Mouse (Mus musculus) midbrain, embryonic 16.5 days (tissue): ENCODE data around the gene Trip10. TPM values are rescaled to one million over a fixed set of nuclear protein-coding genes. Genes with fewer than 3 reads are reported as not detected.

Experiments used
- ATAC-seq: fragments of 200-750 bp; cut with Nextera tagmentation; 2 replicates; pipeline ENCODE4 v1.8.0; 2017; ENCODE audit warnings: moderate TSS enrichment
- H3K27ac ChIP-seq: fragments of 300-500 bp; sonication (generic); 2 replicates; pipeline ENCODE4 v1.5.1; 2014; ENCODE audit warnings: mild to moderate bottlenecking, low read length, mixed read lengths
- H3K27me3 ChIP-seq: fragments of 300-500 bp; sonication (generic); 2 replicates; pipeline ENCODE4 v1.6.1; 2014; ENCODE audit warnings: low read depth, low read length, mixed read lengths; ENCODE audit not compliant: control insufficient read depth, insufficient read depth
- H3K36me3 ChIP-seq: fragments of 300-500 bp; sonication (generic); 2 replicates; pipeline ENCODE4 v1.6.1; 2014; ENCODE audit warnings: mild to moderate bottlenecking, low read length, moderate library complexity, mixed read lengths; ENCODE audit not compliant: control insufficient read depth, insufficient read depth
- H3K4me1 ChIP-seq: fragments of 300-500 bp; sonication (generic); 2 replicates; pipeline ENCODE4 v1.6.1; 2014; ENCODE audit warnings: mild to moderate bottlenecking, low read length, mixed read lengths; ENCODE audit not compliant: control insufficient read depth, insufficient read depth
- H3K4me2 ChIP-seq: fragments of 300-500 bp; sonication (generic); 2 replicates; pipeline ENCODE4 v1.6.1; 2014; ENCODE audit warnings: mild to moderate bottlenecking, low read length, mixed read lengths
- H3K4me3 ChIP-seq: fragments of 300-500 bp; sonication (generic); 2 replicates; pipeline ENCODE4 v1.5.1; 2014; ENCODE audit warnings: low read depth, mild to moderate bottlenecking, low read length, moderate library complexity, mixed read lengths
- H3K9ac ChIP-seq: fragments of 300-500 bp; sonication (generic); 2 replicates; pipeline ENCODE4 v1.6.1; 2014; ENCODE audit warnings: low read depth, low read length, mixed read lengths
- H3K9me3 ChIP-seq: fragments of 300-500 bp; sonication (generic); replicated peaks from 2 replicates; pipeline ENCODE4 v1.6.1; 2014; ENCODE audit warnings: mild to moderate bottlenecking, low read length, mixed read lengths; ENCODE audit not compliant: control insufficient read depth, poor library complexity, severe bottlenecking
- WGBS: fragments of 180-500 bp; shearing (Covaris S2); extraction: QIAGEN DNeasy Blood & Tissue Kit; methylation state at CpG from one replicate; pipeline ENCODE4 v1.1.7; 2014; 5-methylcytosine and 5-hydroxymethylcytosine counted together
- polyA plus RNA-seq: library from polyadenylated mRNA; unstranded; fragments of >200 nt; fragmentation: Nextera tagmentation; extraction: Ambion mirVana; gene quantifications from 2 replicates; pipeline ENCODE4 v1.2.1, GENCODE M21; 2015

The Trip10 gene
- polyA plus RNA-seq, 1 experiment from 2014 or later = 9.2 TPM

DNA sequence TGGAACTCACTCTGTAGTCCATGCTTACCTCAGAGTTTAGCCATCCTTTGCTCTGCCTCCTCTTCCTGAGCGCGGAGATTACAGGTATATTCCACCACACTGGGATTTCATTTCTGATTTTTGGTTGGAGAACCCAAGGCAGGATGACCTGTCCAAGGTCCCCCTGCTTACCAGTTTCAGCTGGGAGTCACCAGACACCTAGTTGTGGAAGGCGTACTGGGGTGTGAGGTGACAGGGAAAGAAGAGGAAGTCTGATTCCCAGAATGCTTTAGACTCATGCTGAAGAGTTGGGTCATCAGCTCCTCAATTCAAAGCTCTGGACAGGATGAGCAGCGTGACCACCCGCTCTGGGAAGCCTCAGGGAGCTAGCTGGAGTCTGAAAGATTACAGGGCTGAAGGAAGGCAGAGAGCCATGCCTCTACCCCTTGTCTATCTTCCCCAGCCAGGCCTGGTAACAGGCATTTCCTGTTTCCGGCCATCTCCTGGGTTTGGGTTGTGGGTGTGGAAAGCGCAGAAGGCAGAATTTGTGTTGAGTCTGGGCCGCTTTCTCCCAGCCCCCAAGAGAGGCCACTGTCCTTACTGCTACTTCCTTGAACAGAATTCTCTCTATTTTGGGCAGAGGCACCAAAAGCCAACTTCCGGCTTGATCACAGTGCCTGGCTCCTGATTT lies 40.9 kb downstream of the Trip10 start:
- no peak overlapping the region for H3K4me3 ChIP-seq
- no peak overlapping the region for H3K27ac ChIP-seq
- H3K4me1 ChIP-seq = no peaks in the 10 kb centered on the region
- no peaks in the 10 kb centered on the region for H3K36me3 ChIP-seq
- H3K9ac ChIP-seq = no peak overlapping the region
- WGBS = 87% methylated on average over 9 of the region's 9 CpGs
- no peaks in the 10 kb centered on the region for H3K27me3 ChIP-seq
- H3K9me3 ChIP-seq = no peaks in the 10 kb centered on the region
- H3K4me2 ChIP-seq = no peak overlapping the region
- no peak for ATAC-seq

DNA sequence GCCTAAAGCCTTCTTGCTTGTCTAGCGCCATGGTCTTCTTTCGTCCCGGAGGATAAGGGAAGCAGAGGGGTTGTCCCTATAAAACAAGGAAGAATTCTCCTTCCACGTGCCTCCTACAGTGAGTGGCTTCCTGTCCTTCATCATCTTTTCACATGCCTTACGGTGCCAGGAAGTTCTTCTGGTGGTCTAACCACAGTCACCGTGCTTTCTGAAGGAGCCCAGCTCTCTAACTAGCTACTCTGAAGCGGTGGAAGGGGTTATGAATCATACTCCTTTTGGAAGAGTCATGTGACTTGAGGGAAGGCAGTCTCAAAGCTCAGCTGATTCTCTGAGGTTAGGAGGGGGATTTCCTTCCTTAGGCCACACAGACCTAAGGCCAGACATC lies 41.4 kb downstream of the Trip10 start:
- Histone ChIP-seq H3K4me2 (no peak overlapping the region), H3K4me3 (no peak overlapping the region), H3K9me3 (no peaks in the 10 kb centered on the region), H3K4me1 (no peaks in the 10 kb centered on the region), H3K27me3 (no peaks in the 10 kb centered on the region), H3K27ac (no peak overlapping the region), H3K9ac (no peak overlapping the region), H3K36me3 (no peaks in the 10 kb centered on the region)
- 91% methylated on average over 7 of the region's 7 CpGs for WGBS
- no peak for ATAC-seq

DNA sequence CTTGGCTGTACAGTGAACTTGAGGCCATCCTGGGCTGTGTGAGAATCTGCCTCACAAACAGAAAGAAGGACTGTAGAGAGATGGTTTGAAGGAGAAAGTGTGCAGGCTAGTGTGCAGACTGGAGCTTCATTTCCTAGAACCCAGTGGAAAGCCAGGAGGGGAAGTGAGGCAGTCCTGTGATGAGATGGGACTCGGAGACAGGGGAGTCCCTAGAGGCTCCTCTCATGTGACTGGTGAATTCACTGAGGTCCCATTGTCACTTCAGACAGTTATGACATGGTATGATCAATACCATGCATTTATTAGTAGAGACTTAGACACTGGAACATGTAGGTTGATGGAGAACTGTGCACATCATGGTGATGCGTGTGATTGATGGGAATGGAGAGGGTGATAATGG lies 43.0 kb downstream of the Trip10 start:
- Histone ChIP-seq H3K27me3 (no peaks in the 10 kb centered on the region), H3K4me1 (no peaks in the 10 kb centered on the region), H3K27ac (no peak overlapping the region), H3K36me3 (no peaks in the 10 kb centered on the region), H3K4me2 (no peak overlapping the region), H3K9ac (no peak overlapping the region), H3K4me3 (no peak overlapping the region), H3K9me3 (no peaks in the 10 kb centered on the region)
- ATAC-seq = no peak
- WGBS = 93% methylated on average over 2 of the region's 2 CpGs

DNA sequence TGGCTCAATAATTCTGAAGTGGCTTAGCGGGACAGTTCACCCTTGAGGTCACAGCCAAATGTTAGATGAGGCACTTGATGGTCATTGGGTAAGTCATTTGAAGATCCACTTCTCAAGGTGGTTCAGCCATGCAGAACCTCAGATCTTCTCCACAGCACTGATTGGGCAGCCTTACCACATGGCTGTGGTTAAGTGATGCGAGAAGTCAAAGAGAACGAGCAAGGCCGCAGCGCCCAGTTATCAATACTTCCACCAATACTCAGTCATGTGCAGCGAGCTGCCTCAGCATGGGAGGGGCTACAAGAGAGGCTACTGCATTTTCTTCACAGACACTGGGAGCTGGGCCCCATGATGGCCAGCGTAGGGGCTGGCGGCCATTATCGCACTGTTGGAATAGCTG lies 43.7 kb downstream of the Trip10 start:
- no peak overlapping the region for H3K9ac ChIP-seq
- H3K9me3 ChIP-seq = no peaks in the 10 kb centered on the region
- no peaks in the 10 kb centered on the region for H3K36me3 ChIP-seq
- H3K27me3 ChIP-seq = no peaks in the 10 kb centered on the region
- WGBS = 94% methylated on average over 9 of the region's 9 CpGs
- ATAC-seq = no peak
- no peak overlapping the region for H3K27ac ChIP-seq
- H3K4me2 ChIP-seq = no peak overlapping the region
- H3K4me3 ChIP-seq = no peak overlapping the region
- no peaks in the 10 kb centered on the region for H3K4me1 ChIP-seq

DNA sequence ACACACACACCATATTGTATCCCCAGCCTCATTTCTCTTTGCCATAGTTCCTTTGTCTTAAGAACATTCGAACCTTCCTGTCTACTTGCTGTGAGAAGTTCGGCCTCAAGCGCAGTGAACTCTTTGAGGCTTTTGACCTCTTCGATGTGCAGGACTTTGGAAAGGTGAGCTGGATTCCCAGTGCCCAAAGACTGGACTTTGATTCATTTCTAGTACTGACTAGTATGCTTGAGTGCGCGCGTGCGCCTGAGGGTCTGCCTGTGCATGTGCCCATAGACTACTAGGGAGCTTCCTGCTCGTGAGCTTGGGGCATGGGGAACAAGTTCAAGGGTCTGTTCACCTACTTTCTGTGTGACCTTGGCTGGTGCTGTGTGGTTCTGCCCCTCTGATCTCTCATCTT lies 46.7 kb downstream of the Trip10 start:
- Histone ChIP-seq H3K4me3 (no peak overlapping the region), H3K4me2 (no peak overlapping the region), H3K4me1 (no peaks in the 10 kb centered on the region), H3K27me3 (no peaks in the 10 kb centered on the region), H3K9ac (no peak overlapping the region), H3K9me3 (no peaks in the 10 kb centered on the region), H3K36me3 (no peaks in the 10 kb centered on the region), H3K27ac (no peak overlapping the region)
- WGBS = 92% methylated on average over 9 of the region's 9 CpGs
- ATAC-seq = no peak

DNA sequence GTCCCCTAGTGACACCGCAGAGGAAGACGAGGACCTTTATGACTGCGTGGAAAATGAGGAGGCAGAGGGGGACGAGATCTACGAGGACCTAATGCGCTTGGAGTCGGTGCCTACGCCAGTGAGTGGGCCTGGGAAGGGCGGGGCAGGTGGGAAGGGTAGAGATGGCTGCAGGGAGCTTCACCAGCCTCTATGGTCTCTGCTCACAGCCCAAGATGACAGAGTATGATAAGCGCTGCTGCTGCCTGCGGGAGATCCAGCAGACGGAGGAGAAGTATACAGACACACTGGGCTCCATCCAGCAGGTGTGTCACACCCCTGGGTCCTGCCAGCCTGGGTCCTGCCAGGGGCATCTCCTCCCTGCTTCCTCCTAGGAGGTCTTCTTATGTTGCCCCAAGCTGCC lies 47.8 kb downstream of the Trip10 start:
- Histone ChIP-seq H3K4me3 (no peak overlapping the region), H3K27ac (no peak overlapping the region), H3K9ac (no peak overlapping the region), H3K9me3 (no peaks in the 10 kb centered on the region), H3K4me1 (no peaks in the 10 kb centered on the region), H3K36me3 (no peaks in the 10 kb centered on the region), H3K4me2 (no peak overlapping the region), H3K27me3 (no peaks in the 10 kb centered on the region)
- 89% methylated on average over 12 of the region's 12 CpGs for whole genome bisulfite sequencing
- no peak for ATAC-seq

DNA sequence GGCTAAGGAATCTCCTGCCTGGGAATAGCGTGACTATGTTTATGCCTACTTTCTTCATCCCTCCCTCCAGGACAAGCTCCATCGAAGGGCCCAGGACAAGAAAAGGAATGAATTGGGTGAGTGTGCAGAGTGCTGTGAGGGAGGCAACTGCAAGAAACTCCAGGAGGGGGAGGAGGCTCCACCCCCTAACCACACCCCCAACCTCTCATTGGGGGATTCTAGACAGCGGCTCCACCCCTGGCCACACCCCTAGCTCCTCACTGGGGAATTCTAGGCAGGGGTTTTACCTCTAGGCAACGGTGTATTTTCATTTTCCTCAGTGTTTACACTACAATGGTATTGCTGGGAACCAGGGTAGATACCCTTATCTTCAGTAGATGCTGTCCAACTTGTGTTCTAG lies 56.3 kb downstream of the Trip10 start:
- Histone ChIP-seq H3K4me2 (no peak overlapping the region), H3K9me3 (no peaks in the 10 kb centered on the region), H3K27ac (no peak overlapping the region), H3K36me3 (no peaks in the 10 kb centered on the region), H3K9ac (no peak overlapping the region), H3K4me3 (no peak overlapping the region), H3K27me3 (no peaks in the 10 kb centered on the region), H3K4me1 (no peaks in the 10 kb centered on the region)
- 71% methylated on average over 4 of the region's 4 CpGs for WGBS
- no peak for ATAC-seq

DNA sequence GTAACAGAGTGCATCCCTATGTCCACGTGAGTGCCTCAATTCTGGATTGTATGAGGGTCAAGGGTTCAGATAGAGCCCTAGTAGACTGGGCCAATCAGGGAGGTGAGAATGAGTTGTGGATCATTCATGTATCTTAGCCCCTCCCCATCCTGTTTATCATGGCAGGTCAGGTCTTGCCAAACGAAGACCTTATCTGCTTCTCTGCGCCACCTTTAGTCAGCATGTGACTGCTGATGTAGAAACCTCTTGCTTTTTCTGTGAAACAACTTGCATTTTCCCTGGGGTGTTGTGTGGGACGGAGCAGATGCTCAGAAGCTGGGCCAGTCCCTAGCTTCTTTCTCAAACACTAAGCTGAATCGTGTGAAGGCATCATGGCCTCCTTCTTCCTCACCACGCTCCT lies 57.8 kb downstream of the Trip10 start:
- ATAC-seq = no peak
- H3K36me3 ChIP-seq = no peaks in the 10 kb centered on the region
- H3K4me1 ChIP-seq = no peaks in the 10 kb centered on the region
- H3K9ac ChIP-seq = no peak overlapping the region
- no peak overlapping the region for H3K4me2 ChIP-seq
- H3K27me3 ChIP-seq = no peaks in the 10 kb centered on the region
- no peaks in the 10 kb centered on the region for H3K9me3 ChIP-seq
- no peak overlapping the region for H3K27ac ChIP-seq
- 87% methylated on average over 6 of the region's 6 CpGs for WGBS
- H3K4me3 ChIP-seq = no peak overlapping the region

DNA sequence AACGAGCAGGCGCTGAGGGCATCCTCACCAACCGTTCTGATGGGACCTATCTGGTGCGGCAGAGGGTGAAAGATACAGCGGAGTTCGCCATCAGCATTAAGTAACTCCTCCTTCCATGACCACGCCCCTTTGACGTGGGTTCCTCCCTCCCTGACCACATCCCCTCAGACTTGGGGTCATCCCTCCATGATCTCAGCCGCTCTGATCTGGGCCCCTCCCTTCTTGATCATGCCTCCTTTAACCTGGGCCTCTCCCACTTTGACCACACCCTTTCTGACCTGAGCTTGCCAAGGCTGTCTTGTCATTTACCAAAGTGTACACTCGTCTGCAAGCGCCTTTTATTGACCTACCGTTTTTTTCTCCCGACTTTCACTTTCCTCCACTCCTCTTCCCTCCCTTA lies 62.5 kb downstream of the Trip10 start:
- no peaks in the 10 kb centered on the region for H3K27me3 ChIP-seq
- H3K4me1 ChIP-seq = no peaks in the 10 kb centered on the region
- H3K36me3 ChIP-seq = no peaks in the 10 kb centered on the region
- H3K9ac ChIP-seq = no peak overlapping the region
- H3K4me3 ChIP-seq = no peak overlapping the region
- WGBS = 41% methylated on average over 13 of the region's 13 CpGs
- H3K27ac ChIP-seq = no peak overlapping the region
- no peak for ATAC-seq
- no peaks in the 10 kb centered on the region for H3K9me3 ChIP-seq
- H3K4me2 ChIP-seq = no peak overlapping the region
